Mouse (Mus musculus) inflammation-experienced regulatory T-cells (primary cell): Measurements from ENCODE around the gene Morn5. TPM values are rescaled to one million over a fixed set of nuclear protein-coding genes. Genes with fewer than 3 reads are reported as not detected.

Source experiments
- polyA plus RNA-seq, 2 experiments: library from polyadenylated mRNA; unstranded; fragments of 100-300 nt; shearing (Covaris generic); gene quantifications; one replicate each; pipeline ENCODE4 v1.2.1; 2017

The Morn5 gene
- under 1 TPM in 1 of 2 experiments, not detected in 1; 0.23 TPM for polyA plus RNA-seq

GRCm38 (mm10) chr2:36048748-36049566 is at the start of gene Morn5, which contains the start of gene Ndufa8:
Gene Morn5, plus strand, starts transcription at chr2:36049458.
Gene Ndufa8, minus strand, starts transcription at chr2:36049406.

GRCm38 (mm10) chr2:36104956-36105741 is 55.9 kb downstream of the Morn5 start, which contains the start of gene Lhx6:
Gene Lhx6, minus strand, starts transcription at chr2:36105408.

Other genes starting within 250 kb of the Morn5 start
- gene Ttll11, start 69.5 kb upstream of the Morn5 start, polyA plus RNA-seq, result 1 to 10 TPM in 1 of 2 experiments, under 1 TPM in 1; 0.72 to 2.3 TPM
- 100 to 1,000 TPM; 126 to 132 TPM for gene Ndufa8, start 52 bp upstream of the Morn5 start, polyA plus RNA-seq
- gene Lhx6, start 56.0 kb downstream of the Morn5 start, polyA plus RNA-seq, result not detected
- gene Mrrf, start 86.9 kb downstream of the Morn5 start, polyA plus RNA-seq, result 10 to 100 TPM; 11.3 to 16.3 TPM
- 10 to 100 TPM; 55.4 to 62.0 TPM for gene Rbm18, start 87.3 kb downstream of the Morn5 start, polyA plus RNA-seq
- 1 to 10 TPM; 2.7 to 2.8 TPM for gene Ptgs1, start 181.0 kb downstream of the Morn5 start, polyA plus RNA-seq